Mouse (Mus musculus) left cerebral cortex, postnatal 4 days (tissue): ENCODE measurements around the gene Olfr850. TPM values are rescaled to one million over a fixed set of nuclear protein-coding genes. Genes with fewer than 3 reads are reported as not detected.

Experiments
- DNase-seq: peaks from one replicate; pipeline ENCODE4 v3.0.0-alpha.2; 2022
- intact Hi-C: fragments of 180-260 bp; cut with DNase I; formaldehyde crosslinking; loops from one replicate; pipeline ENCODE4 v1.15.1; 2025
- total RNA-seq, 2 experiments: library from RNA; stranded (reverse); gene quantifications; 2 replicates each; pipeline ENCODE4 v1.2.3; 2021

Gene Olfr850
- not detected for total RNA-seq

- intact Hi-C loops = no loop called here
- DNase-seq = no peak
Measured at GRCm38 (mm10) chr9:19478148-19478547, at the start of gene Olfr850. Olfr850 (minus strand) TSS chr9:19478248.

GRCm38 (mm10) chr9:19492995-19493394 lies 14.9 kb upstream of the Olfr850 start, which contains the start of gene Olfr851:
Olfr851 (plus strand) TSS chr9:19493295.
- DNase-seq = no peak
- intact Hi-C loops = no loop called here

GRCm38 (mm10) chr9:19439966-19440365 lies 38.1 kb downstream of the Olfr850 start, which contains the start of gene Olfr849:
Olfr849 (plus strand) TSS chr9:19440266.
- no peak for DNase-seq
- intact Hi-C loops = no loop called here

Other genes starting within 250 kb of the Olfr850 start
- not detected for gene Olfr843, start 226.3 kb downstream of the Olfr850 start, total RNA-seq
- gene Olfr844, start 161.9 kb downstream of the Olfr850 start, total RNA-seq = not detected
- gene Olfr845, start 141.8 kb downstream of the Olfr850 start, total RNA-seq = not detected
- not detected for gene Olfr846, start 114.2 kb downstream of the Olfr850 start, total RNA-seq
- gene Olfr847, start 99.6 kb downstream of the Olfr850 start, total RNA-seq = not detected
- gene Olfr849, start 38.0 kb downstream of the Olfr850 start, total RNA-seq = not detected
- not detected for gene Olfr851, start 15.0 kb upstream of the Olfr850 start, total RNA-seq
- gene Olfr853, start 62.8 kb upstream of the Olfr850 start, total RNA-seq = not detected
- not detected for gene Olfr854, start 89.1 kb upstream of the Olfr850 start, total RNA-seq
- not detected for gene Olfr855, start 104.4 kb upstream of the Olfr850 start, total RNA-seq
- gene Zfp317, start 143.9 kb upstream of the Olfr850 start, total RNA-seq = 10 to 100 TPM; 26.7 to 28.0 TPM
- gene Olfr857, start 231.2 kb upstream of the Olfr850 start, total RNA-seq = not detected